Mouse (Mus musculus) B cell, adult 2 months (primary cell): Measurements from ENCODE around the gene Uri1.
A peak's percentile ranks its signal among the peaks of the same experiment; 100 is the strongest.

Source experiments
- DNase-seq, 2 experiments: peaks; one replicate each; pipeline ENCODE4 v3.0.0; 2022

Gene Uri1

DNA sequence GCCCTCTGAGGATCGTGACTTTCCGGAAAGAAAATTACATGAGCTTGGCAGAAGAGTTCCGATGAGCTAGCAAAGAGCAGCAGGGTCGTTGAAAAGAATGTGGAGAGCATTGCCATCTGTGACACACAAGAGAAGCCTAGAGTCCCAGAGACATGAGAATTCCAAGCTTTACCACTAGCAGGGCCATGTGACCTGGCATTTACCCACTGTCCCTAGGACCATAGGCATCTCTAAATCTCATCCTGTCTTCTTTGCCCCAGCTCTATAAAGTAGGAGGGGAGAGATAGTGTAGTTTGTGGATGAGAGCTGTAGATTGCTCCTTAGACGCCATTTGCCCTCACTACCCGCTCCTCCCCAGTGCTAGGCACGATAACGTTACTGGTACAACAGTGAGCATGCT lies at the start of gene Uri1:
Gene Uri1, minus strand, starts transcription at position 101 of the 400 bp plus-strand sequence.
- DNase-seq, result no peak

DNA sequence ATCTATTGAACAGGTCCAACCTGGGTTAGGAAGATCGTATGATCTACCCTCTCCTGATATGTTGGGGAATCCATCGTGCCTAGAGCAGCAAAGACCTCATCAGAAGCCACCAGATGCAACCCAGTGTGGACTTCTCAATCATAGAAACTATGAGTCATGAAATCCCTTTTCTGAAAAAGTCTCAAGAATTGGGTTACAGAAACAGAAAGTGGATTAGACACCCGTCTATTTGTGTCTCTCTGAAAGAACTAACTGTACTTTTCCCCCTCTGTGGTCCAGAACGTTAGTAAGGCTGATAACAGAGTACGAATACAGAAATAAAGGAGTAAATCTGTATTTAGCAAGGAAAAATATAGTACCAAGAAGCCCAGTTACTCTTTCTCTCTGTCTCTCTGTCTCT lies 47.7 kb upstream of the Uri1 start:
- no peak for DNase-seq

DNA sequence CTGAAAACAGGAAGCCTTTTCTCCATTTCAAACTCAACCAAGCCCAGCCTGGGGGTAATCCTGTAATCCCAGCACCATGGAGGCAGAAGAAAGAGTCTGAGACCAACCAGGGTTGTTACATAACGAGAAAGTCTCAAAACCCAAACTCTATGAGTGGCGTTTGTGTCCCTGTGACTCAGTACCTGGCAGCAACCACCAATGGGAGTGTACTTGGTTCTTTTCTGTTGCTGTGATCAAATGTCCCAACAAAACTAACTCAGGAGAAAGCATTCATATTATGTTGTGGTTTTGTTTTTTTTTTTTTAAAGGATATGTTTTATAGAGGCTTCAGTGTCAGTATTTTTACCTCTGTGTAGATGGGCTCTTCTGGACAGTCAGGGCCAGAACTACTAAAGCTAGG lies 47.3 kb upstream of the Uri1 start:
- no peak for DNase-seq

DNA sequence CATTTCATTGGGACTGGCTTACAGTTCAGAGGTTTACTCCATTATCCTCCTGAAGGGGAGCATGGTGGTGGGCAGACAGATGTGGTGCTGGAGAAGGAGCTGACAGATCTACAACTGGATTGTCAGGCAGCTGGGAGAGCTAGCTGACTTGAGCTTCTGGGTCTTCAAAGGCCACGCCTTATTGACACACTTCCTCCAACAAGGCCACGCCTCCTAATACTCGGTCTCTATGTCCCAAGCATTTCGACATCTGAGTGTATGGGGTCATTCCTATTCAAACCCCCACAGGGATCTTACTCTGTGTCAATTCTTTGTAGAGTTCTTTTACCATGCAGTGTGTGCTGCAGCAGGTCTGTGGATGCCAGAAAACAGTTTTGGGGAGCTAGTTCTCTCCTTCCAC lies 41.1 kb upstream of the Uri1 start:
- DNase-seq, result no peak

DNA sequence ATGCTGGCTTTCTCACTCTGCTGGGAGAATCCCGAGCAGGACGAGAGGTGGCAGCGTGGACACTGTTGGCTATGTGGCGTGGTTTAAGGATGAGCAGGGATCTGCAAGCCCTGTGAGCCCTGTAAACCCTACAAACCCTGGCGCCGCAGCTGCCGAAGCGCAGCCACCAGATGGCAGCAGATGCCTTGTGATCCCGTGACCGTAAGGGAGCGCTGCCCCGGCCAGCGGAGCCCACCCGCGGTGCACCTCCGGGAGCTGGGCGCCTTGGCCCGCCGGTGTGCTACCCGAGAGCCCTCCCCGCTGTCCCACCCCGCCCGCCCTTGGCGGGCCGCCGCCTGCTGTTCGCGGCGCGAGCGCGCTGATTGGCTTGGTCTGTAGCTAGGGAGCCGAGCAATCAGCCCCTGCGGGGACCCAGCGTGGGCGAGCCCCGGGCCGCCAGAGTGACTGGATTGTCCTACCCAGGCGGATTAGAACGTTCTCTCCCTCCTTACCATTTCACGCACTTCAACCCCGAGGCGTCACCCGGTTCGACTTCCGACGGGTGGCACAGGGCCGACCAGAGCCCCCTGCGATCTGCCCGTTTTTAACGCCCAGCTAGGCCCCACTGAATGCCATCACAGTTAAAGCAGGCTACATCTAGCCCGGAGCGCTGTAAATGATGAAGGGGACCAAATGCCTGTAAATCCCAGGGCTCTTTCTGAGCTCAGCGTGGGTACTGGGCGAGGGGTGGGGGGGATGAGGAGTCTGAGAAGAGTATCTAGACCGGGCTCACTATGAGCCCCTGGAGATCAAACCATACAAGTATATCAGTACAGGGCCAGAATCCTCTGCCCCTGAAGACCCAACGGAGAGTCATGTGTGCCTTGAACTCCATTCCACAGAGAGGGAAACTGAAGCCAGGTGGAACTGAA lies 38.0 kb upstream of the Uri1 start:
- peak; percentile 86 to 87 for DNase-seq

DNA sequence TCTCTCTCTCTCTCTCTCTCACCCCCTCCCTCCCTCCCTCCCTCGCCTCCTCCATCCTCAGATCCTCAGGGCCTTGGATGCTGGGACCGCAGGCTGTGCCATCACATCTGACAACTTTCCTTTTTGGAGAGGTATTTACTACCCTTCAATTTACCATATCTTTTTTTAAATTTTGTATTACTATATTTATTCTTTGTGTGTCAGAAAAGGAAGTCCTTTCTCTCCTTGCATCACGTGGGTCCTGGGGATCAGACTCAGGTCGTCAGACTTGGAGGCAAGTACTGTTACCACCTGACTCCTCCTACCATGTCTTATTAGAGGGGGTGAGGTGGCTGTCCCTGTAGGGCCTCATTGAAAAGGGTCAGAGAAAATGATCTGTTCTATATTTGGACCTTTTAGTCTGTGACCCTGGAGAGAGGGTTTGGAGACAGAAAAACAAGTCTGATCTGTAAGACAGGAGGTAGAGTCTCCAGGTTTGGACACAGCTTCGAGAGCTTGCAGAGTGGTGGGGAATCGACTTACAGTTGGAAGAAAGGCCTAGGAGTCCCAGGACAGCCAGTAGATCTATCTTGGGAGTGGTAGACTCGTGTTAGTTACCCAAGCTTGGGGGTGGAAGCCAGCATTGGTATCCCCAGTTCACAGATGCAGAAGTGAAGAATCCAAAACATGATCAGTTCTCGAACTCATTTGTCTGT lies 36.4 kb upstream of the Uri1 start:
- no peak for DNase-seq

DNA sequence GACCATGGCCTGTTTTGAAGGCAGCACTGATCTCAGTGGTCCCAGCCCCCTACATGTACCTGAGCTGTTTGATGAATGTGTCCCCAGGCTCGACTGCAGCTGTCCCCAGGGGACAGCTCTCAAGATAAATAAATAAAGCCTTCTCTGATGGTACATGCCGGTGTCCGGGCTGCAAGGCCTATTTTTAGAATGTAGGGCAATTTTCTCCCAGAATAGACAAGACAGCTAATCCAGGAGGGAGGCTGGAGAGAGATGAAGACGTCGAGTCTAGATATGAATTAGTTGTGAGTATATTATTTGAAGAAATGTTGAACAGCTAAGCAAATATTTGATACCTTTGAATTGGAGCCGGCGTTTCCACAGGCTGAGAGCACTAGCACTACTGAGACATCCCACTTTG lies 35.7 kb upstream of the Uri1 start:
- DNase-seq, result no peak

DNA sequence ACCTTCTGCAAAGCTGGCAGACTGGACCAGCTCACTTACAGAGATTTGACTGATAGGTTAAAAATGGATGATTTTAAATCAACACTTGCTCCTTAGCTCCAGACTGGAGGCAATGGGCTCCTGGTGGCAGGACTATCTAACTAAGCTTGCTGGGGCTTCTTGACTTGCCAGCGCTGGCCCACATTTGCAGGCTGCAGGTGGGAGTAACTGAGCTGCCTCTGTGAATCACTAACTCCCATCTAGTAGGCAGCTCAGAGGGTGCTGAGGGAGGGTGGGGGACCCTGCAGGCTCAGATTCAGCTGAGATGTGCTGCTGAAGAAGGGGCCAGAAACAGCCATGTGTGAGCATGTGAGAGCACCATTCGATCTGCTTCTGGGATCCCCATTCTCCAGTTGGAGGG lies 32.6 kb upstream of the Uri1 start:
- no peak for DNase-seq

DNA sequence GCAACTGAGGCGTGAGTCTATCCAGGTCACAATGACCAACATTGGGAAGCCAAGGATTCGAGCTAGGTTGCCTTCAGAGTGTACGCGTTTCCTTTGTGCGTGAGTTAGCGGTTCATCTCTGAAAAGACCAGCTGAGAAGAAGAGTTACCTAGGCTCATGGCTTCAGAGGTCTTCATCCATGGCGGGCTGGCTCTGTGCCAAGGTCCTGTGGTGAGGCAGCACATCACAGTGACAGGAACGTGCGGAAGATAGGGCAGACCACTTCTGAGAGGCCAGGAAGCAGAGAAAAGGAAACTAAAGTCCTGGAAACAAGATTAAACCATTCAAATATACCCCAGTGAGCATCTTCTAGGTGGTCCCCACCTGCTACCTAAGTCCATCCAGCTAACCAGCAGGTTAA lies 30.9 kb upstream of the Uri1 start:
- DNase-seq, result no peak

DNA sequence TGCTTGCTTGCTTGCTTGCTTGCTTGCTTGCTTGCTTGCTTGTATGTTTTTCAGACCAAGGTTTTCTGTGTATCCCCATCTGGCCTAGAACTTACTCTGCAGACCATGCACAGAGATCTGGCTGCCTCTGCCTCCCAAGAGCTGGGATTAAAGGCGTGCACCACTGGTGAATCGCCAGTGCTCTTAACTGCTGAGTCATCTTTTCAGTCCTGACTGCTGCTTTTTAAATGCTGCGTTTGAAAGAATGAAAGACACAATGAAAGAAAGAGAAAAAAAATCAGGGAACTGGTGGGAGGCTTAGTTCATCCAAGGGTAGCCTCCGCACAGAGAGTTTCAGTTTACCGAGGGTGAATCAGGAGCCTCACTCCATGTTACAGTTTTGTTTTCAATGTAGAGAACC lies 23.9 kb upstream of the Uri1 start:
- DNase-seq, result no peak

DNA sequence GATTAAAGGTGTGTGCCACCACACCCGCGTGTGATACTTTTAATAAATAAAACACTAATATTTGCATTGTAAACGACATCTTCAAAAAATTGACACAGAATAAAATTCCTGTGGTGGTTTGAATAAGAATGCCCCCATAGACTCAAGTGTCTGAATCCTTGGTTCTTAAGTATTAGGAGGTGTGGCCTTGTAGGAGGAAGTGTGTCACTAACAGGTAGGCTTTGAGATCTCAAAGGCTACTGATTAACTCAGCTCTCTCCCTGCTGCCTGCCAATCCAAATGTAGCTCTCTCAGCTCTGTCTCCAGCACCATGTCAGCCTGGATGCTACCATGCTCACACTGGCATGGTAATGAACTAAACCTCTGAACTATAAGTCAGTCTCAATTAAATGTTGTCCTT lies 17.9 kb upstream of the Uri1 start:
- no peak for DNase-seq

DNA sequence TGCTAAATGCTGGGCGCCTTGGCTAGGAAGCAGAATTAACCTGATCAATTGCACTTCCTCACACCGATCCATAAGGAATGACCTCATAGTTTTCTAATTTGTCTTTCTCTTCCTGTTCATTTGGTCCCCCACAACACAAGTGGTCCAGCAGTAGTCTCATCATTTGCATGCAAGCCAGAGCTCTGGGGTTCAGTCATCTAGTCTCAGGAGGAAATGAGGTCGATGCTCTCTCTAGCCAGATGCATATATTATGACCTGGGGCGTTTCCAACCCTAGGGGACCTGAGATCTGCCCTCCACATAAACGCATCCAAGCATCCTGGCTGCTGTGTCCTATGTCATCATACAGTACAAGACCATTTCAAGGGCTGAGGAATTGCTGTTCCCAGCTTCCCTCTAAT lies 14.2 kb upstream of the Uri1 start:
- no peak for DNase-seq

DNA sequence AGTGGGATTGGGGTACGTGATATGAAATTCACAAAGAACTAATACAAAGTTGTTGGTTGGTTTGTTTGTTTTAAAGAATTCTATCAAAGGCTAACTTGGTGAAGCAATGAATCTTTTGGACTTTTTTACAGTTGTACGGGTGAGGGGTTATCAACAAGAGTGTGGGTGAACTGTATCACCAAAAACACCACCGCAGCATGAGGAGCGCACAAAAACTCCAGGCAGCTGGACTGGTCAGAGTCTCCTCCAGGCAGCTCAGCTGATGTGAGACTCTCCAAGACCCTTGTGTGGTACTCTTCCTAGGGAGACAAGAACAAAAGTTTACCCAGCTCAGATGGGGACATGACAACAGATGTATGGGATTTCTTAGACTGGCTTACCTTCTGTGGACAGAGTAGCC lies 7.8 kb upstream of the Uri1 start:
- DNase-seq, result no peak

DNA sequence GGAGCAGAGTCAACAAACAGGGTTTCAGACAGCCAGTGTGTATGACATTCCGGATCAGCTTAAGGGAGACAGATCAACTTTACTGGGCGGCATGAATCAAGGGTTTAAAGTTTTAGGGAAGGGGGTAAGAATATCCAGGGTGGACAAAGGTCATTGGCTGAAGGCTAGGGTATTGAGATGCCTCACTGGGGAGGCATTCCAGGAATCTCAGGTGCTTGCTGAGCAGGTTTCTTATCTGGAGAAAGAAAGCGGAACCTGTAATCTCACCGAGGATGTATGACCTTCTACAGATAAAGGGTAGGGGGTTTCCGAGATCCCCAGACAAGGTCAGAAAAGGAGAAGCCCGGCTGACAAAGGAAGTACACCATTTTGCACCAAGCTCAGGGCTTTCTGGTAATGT lies 7.3 kb upstream of the Uri1 start:
- DNase-seq, result no peak

DNA sequence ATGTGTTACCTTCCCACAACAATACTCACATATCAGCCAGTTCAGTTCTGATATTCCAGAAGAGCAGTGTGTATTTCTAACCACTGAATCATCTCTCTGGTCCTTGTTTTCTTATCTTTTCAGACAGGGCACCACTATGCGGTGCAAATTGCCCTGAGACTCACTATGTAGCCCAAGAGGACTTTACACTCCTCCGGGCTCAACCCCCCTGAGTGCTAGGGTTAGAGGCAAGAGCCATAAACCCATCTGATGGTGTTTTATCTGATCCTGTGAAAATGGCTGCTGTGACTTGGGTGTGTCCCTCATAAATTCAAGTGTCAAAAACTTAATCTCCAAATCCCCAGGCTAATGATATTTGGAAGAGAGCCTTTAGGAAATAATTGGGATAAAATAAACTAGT lies 6.6 kb upstream of the Uri1 start:
- no peak for DNase-seq

DNA sequence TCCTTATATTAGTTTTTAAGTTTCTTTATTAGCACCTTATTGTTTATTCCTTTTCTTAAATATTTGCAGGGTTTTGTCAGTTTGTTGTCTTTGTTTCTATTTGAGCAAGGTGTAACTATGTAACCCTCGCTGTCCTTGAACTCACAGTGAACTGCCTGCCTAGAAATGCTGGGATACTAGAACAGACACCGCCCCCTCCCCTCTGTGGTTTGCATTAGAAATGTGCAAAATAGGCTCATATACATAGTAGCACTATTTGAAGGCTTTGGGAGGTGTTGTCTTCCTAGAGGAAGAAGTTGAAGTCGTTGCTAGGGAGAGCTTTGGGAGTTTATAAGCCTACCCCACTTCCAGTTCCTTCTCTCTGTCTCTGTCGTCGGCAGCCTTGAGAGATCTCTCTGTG lies 5.7 kb upstream of the Uri1 start:
- DNase-seq, result no peak

DNA sequence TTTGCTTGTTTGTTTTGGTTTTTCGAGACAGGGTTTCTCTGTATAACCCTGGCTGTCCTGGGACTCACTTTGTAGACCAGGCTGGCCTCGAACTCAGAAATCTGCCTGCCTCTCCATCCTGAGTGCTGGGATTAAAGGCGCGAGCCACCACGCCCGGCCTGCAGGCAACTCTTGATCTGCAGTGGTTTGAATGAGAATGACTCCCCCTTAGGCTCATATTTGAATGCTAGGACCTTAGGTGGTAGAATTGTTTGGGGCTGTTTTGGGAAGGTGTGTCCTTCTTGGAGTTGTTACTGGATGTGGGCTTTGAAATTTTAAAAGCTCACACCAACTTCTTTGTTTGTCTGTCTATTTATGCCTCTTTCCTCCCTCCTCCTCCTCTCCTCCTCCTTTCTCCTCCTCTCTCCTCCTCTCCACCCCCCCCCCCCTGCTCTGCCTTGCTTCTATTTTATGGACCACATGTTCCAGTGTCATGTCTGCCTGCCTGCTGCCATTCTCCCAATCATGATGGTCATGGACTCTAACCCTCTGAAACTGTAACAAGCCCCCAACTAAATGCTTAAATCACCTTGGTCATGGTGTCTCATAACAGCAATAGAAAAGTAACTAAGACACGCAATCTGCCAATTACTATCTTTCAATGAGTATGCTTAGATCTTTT lies 4.7 kb upstream of the Uri1 start:
- no peak for DNase-seq

DNA sequence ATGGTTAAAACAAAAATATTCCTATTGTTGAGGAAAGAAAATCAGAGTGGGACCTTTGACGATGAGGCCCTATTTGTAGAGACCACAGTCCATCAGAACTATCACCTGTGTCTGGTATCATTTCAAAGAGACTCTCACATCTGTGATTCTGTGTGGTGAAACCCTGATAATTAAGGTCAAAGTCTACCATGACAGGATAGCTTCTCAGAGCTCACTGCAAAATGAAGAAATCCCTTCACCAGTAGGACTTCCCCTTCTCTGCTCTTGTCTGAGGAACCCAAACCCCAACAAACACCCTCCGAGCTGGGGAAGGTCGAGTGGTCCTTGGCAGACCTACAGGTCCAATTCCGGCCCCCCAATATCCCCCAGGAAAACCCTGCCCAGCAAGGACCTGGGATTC lies 1.5 kb upstream of the Uri1 start:
- DNase-seq, result no peak

DNA sequence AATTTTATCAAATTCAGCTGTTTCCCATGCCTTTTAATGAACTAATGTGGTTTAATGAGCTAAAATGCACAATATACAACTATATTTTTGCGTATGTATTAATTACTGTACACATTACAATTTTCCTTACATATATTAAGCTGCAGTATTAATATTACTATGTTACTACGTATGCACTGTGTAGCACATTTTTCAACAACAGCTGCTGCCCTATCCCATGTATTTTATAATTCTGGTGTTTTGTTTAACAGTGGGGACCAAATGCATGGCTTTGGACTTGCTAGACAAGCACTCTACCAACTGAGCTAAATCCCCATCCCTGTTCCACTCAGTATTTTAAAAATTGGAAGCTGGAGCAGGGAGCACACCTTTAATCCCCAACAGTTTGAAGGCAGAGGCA lies 3.6 kb downstream of the Uri1 start:
- DNase-seq, result no peak

DNA sequence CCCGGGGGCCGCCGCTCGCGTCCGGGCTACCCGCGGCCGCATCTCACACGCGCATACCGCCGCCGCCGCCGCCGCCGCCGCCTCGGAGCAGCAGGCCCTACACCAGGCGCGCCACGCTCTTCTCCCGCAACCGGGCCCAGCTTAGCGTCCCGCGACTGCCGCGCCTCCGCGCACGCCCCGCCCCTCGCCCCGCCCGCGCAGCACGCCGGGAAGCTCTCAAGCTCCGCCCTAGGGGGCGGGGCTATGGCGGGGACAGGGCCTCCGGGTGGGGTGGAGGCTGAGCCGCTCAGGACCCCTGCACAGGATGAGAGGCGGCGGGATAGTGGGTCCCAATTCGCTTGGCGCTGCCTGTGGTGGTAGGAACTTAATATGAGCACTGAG lies 4.0 kb downstream of the Uri1 start:
- DNase-seq, result peak; percentile 95 to 97

DNA sequence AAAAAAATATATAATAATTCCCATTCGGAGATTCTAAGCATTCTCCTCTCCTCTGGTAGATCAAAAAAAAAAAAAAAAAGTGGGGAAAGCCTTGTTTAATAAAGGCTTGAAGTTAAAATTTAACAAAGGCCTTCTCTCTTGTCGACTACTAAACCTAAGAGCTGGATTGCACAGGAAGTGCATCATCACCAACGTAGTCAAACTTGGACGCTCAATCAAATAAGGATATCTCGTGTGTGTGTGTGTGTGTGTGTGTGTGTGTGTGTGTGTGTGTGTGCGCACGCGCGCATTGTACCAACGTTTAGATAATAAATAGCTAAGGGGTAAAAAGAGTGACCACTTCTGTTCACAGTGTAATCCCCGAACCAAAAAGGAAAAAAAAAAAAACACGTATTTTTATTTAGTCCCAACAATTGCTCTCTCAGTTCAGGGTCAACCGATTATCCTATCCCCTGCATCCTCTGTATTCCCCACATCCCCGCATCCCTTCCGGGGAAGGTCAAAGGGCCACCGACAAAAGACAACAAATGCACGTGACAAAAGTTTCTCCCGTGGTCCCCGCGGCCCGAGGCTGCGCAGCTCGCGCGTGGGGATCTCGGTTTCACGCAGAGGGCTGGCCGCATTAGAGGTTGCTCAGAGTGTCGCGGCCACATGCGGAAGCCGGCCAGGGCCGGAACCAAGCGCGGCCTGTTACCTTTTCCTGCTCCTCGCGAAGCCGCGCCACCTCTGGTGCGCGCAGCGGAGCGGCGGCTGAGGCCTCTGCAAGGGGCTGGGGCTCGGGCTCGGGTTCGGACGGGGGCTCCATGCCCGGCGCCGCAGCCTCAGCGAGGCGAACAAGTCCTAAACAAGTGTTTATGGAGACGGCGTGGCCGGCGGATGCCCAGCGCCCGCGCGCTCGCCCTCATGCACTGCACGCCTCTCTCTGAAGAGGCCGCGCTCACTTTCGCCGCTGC lies 4.7 kb downstream of the Uri1 start:
- peak; percentile 79 to 82 for DNase-seq

DNA sequence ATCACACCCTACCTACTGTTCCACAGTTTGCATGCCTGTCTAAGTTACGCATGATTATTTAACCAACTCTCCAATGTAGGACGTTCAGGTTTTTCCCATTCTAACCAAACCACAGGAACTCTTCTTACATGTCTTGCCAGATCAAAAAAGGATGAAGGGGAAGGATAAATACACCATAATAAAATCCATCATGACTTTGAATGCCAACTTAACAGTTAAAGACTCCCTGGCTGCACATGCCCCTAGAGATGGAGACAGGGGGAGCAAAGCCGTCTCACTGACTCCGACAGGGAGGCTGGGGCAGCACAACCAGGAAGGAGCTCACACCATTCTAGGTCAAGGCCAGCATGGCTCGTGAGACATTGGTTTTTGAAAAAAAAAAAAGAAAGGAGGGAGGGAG lies 8.0 kb downstream of the Uri1 start:
- no peak for DNase-seq

DNA sequence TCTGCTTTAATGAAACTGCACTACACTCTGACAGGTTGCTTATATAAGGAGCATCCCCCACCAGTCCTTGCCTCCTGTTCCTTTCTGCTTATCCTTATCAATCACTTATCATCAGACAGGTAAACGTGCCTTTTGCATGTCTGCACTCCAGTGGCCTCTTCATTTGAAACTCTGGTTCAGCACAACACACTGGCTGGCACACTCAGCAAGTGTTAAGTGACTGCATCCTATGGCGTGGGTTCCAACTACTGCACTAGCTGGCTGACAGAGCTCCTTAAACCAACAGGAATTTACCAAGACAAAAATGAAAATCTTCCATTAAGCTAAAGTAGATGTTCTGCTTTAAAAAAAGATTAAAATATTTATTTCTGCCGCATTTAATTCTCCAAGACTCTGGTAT lies 9.4 kb downstream of the Uri1 start:
- DNase-seq, result no peak
